13 mouse cellular contexts compared by ENCODE assay signal in the genomic region with DNA sequence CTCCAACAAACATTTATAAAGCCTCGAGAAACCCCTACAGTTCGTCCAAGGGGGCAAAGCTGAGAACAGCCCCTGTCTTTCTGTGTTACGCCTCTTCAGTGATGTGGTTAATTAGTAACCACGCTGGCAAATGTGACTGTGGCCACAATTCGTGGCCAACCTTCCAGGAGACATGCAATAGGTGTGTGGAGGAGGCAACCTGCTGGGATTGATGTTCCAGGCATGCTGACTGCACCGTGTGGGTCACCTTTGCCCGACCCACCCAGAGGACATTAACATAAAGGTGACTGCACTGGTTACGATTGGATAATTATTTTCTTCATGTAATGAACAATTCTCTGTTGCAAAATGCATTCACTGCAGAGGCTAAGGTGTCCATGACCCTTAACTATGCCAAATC.
A peak's percentile ranks its signal among the peaks of the same experiment; 100 is the strongest.
DNase-seq lines count a peak whose midpoint lies in the region; ATAC-seq and TF ChIP-seq lines count a peak whose summit lies in the region.
"Had no signal": no experiment of that assay in that cellular context is flagged by ENCODE, and none has a peak within 500 bp of the region (broad histone marks: within the 10 kb centered on the region; RNA-seq: fewer than 3 reads in every experiment).

No protein-coding gene starts in this region.

- H3K4me1 ChIP-seq in lung, postnatal 0 days (ENCODE audit: insufficient read depth, low read depth, low read length) = peaks cover 28% of the 10 kb centered on the region; the same call in 1 of the 2 replicates
- peaks cover 14% of the 10 kb centered on the region for H3K4me1 ChIP-seq in kidney, postnatal 0 days (replicated peaks; ENCODE audit: insufficient read depth, low read length)
- peaks cover 24% of the 10 kb centered on the region for H3K4me1 ChIP-seq in liver, adult 2 months (ENCODE audit: control insufficient read depth, insufficient read depth, low read length)

- H3K27ac ChIP-seq in lung, postnatal 0 days (ENCODE audit: low read length) = peak overlapping the region; percentile 16; the same call in 1 of the 2 replicates
- H3K27ac ChIP-seq in kidney, postnatal 0 days = peak overlapping the region; percentile 64
- peak overlapping the region; percentile 78 for H3K27ac ChIP-seq in liver, adult 2 months (replicated peaks; ENCODE audit: insufficient read depth, low read depth, low read length)
- H3K27ac ChIP-seq: midbrain, embryonic 13.5 days had no signal

- H3K4me2 ChIP-seq in lung, postnatal 0 days (replicated peaks; ENCODE audit: low read depth, low read length) = no peak overlapping the region
- no peak overlapping the region for H3K4me2 ChIP-seq in kidney, postnatal 0 days (ENCODE audit: low read length)
- H3K4me2 ChIP-seq: lung, embryonic 15.5 days; midbrain, embryonic 13.5 days had no signal

- no peak for TF ChIP-seq EP300 in lung, postnatal 0 days (IDR thresholded peaks at IDR 0.05)

- no peak overlapping the region for H3K4me3 ChIP-seq in lung, postnatal 0 days (ENCODE audit: low read depth, low read length)
- no peak overlapping the region for H3K4me3 ChIP-seq in kidney, postnatal 0 days (replicated peaks; ENCODE audit: low read depth, low read length)
- H3K4me3 ChIP-seq in liver, adult 2 months (ENCODE audit: insufficient read depth, low read depth, low read length) = no peak overlapping the region
- H3K4me3 ChIP-seq: lung, embryonic 15.5 days; midbrain, embryonic 13.5 days had no signal

- no peak for TF ChIP-seq POLR2A in liver, adult 2 months (IDR thresholded peaks at IDR 0.05; ENCODE audit: extremely low read depth, insufficient read depth, low read length)

- H3K79me2 ChIP-seq in liver, adult 2 months (ENCODE audit: control insufficient read depth, insufficient read depth, low read length) = peaks cover 36% of the 10 kb centered on the region

- ATAC-seq in lung, postnatal 0 days = no peak
- peak; percentile 92 for ATAC-seq in kidney, postnatal 0 days (replicated peaks; ENCODE audit: low FRiP score, low read depth)
- ATAC-seq: forebrain, postnatal 0 days; midbrain, embryonic 13.5 days had no signal

- no peak for TF ChIP-seq CTCF in lung, postnatal 0 days (IDR thresholded peaks at IDR 0.05)
- no peak for TF ChIP-seq CTCF in kidney, postnatal 0 days (IDR thresholded peaks at IDR 0.05; ENCODE audit: low read depth)
- TF ChIP-seq CTCF in liver, adult 2 months (IDR thresholded peaks at IDR 0.05; ENCODE audit: low read depth, low read length) = no peak

- peaks cover 2% of the 10 kb centered on the region; the same call in 1 of the 2 replicates for H3K36me3 ChIP-seq in lung, postnatal 0 days (ENCODE audit: insufficient read depth, low read length)
- peaks cover 2% of the 10 kb centered on the region for H3K36me3 ChIP-seq in kidney, postnatal 0 days (ENCODE audit: insufficient read depth, low read length)
- H3K36me3 ChIP-seq in liver, adult 2 months (ENCODE audit: control insufficient read depth, insufficient read depth, low read length) = peaks cover 3% of the 10 kb centered on the region; the same call in 1 of the 2 replicates

- no peaks in the 10 kb centered on the region for H3K9me3 ChIP-seq in lung, postnatal 0 days (ENCODE audit: low read length)
- no peaks in the 10 kb centered on the region for H3K9me3 ChIP-seq in kidney, postnatal 0 days (replicated peaks; ENCODE audit: low read length)
- H3K9me3 ChIP-seq: lung, embryonic 15.5 days; midbrain, embryonic 13.5 days had no signal

- H3K27me3 ChIP-seq in lung, postnatal 0 days (replicated peaks; ENCODE audit: insufficient read depth, low read length) = no peaks in the 10 kb centered on the region
- H3K27me3 ChIP-seq in kidney, postnatal 0 days (ENCODE audit: insufficient read depth, low read length) = no peaks in the 10 kb centered on the region
- no peaks in the 10 kb centered on the region for H3K27me3 ChIP-seq in liver, adult 2 months (ENCODE audit: control insufficient read depth, insufficient read depth, low read length)
- H3K27me3 ChIP-seq: lung, embryonic 15.5 days; midbrain, embryonic 13.5 days had no signal

- no peak overlapping the region for H3K9ac ChIP-seq in lung, postnatal 0 days (replicated peaks; ENCODE audit: low read depth)
- H3K9ac ChIP-seq in kidney, postnatal 0 days (ENCODE audit: low read depth, low read length) = no peak overlapping the region
- H3K9ac ChIP-seq in liver, adult 2 months (ENCODE audit: low read depth, low read length) = no peak overlapping the region
- H3K9ac ChIP-seq: forebrain, postnatal 0 days; lung, embryonic 15.5 days; midbrain, embryonic 13.5 days had no signal

- no peak for DNase-seq in lung, postnatal 0 days (ENCODE audit: low spot score)
- DNase-seq in lung, postnatal 4 days = no peak
- DNase-seq in kidney, postnatal 0 days (ENCODE audit: low spot score) = peak; percentile 25
- peak; percentile 94 for DNase-seq in liver, adult 2 months (ENCODE audit: extremely low read depth, low read depth, low spot score)
- DNase-seq in c-Kit-positive CD71-positive TER-119-positive erythroid progenitor cells, embryonic 14.5 days (ENCODE audit: low spot score) = no peak
- no peak for DNase-seq in right cerebral cortex, adult 2 months (ENCODE audit: low spot score in 2 of 2)
- DNase-seq in cerebellum, postnatal 14 days = no peak
- no peak for DNase-seq in cerebellum, adult 11 months
- DNase-seq: cerebellum, adult 2 months; forebrain, postnatal 0 days; thymus, postnatal 4 days had no signal

- WGBS in lung, postnatal 0 days = 58% methylated on average over 8 of the region's 8 CpGs
- WGBS in kidney, postnatal 0 days = 46% methylated on average over 8 of the region's 8 CpGs
- WGBS in liver, adult 2 months = 35% methylated on average over 8 of the region's 8 CpGs

Comparison
In these comparisons a context has a peak if more than half of its experiments do, and no peak if none do; other contexts are left out.
1. DNase-seq: peak in kidney, postnatal 0 days (single experiment) and liver, adult 2 months (single experiment); none in lung, postnatal 0 days (single experiment), lung, postnatal 4 days (0 of 2), c-Kit-positive CD71-positive TER-119-positive erythroid progenitor cells, embryonic 14.5 days (single experiment), right cerebral cortex, adult 2 months (0 of 2), cerebellum, postnatal 14 days (0 of 2) and cerebellum, adult 11 months (single experiment).
2. H3K27ac ChIP-seq: peak in every context shown above with its lines; median percentile 78 in liver, adult 2 months; 64 in kidney, postnatal 0 days; 16 in lung, postnatal 0 days.